Mouse (Mus musculus) intestine, postnatal 0 days (tissue): Measurements from ENCODE around the gene Zc3h15. TPM values are rescaled to one million over a fixed set of nuclear protein-coding genes. Genes with fewer than 3 reads are reported as not detected.

Source experiments
- ATAC-seq: fragments of 200-750 bp; cut with Nextera tagmentation; 2 replicates; pipeline ENCODE4 v1.8.0; 2017; ENCODE audit warnings: mild to moderate bottlenecking, moderate TSS enrichment, moderate library complexity
- H3K27ac ChIP-seq: fragments of 300-500 bp; sonication (generic); 2 replicates; pipeline ENCODE4 v1.5.1; 2014; ENCODE audit warnings: mild to moderate bottlenecking, low read depth, low read length, moderate library complexity
- H3K27me3 ChIP-seq: fragments of 300-500 bp; sonication (generic); replicated peaks from 2 replicates; pipeline ENCODE4 v1.6.1; 2014; ENCODE audit warnings: low read length, mixed read lengths; ENCODE audit not compliant: control insufficient read depth, insufficient read depth
- H3K36me3 ChIP-seq: fragments of 300-500 bp; sonication (generic); 2 replicates; pipeline ENCODE4 v1.6.1; 2014; ENCODE audit warnings: mild to moderate bottlenecking, moderate library complexity; ENCODE audit not compliant: control insufficient read depth, insufficient read depth
- H3K4me1 ChIP-seq: fragments of 300-500 bp; sonication (generic); replicated peaks from 2 replicates; pipeline ENCODE4 v1.6.1; 2014; ENCODE audit warnings: antibody characterized with exemption, low read length, mixed read lengths; ENCODE audit not compliant: control insufficient read depth, insufficient read depth
- H3K4me2 ChIP-seq: fragments of 300-500 bp; sonication (generic); replicated peaks from 2 replicates; pipeline ENCODE4 v1.6.1; 2014; ENCODE audit warnings: low read depth, mild to moderate bottlenecking, moderate library complexity
- H3K4me3 ChIP-seq: fragments of 300-500 bp; sonication (generic); 2 replicates; pipeline ENCODE4 v1.5.1; 2014; ENCODE audit warnings: low read depth, low read length
- H3K9ac ChIP-seq: fragments of 300-500 bp; sonication (generic); 2 replicates; pipeline ENCODE4 v1.6.1; 2014; ENCODE audit warnings: mild to moderate bottlenecking, low read depth, low read length
- H3K9me3 ChIP-seq: fragments of 300-500 bp; sonication (generic); 2 replicates; pipeline ENCODE4 v1.6.1; 2016; ENCODE audit warnings: mixed run types; ENCODE audit not compliant: control insufficient read depth
- CTCF ChIP-seq: sonication (generic); IDR thresholded peaks from 2 replicates; pipeline ENCODE4 v1.5.1; 2016; ENCODE audit warnings: low read depth, mild to moderate bottlenecking, control low read depth, antibody characterized with exemption, moderate library complexity
- WGBS: fragments of 180-500 bp; shearing (Covaris S2); extraction: QIAGEN DNeasy Blood & Tissue Kit; methylation state at CpG from one replicate; pipeline ENCODE4 v1.1.7; 2014; 5-methylcytosine and 5-hydroxymethylcytosine counted together
- polyA plus RNA-seq: library from polyadenylated mRNA; unstranded; fragments of >200 nt; fragmentation: Nextera tagmentation; extraction: Ambion mirVana; gene quantifications from 2 replicates; pipeline ENCODE4 v1.2.1, GENCODE M21; 2015

The Zc3h15 gene
- polyA plus RNA-seq, 1 experiment from 2014 or later: 114 TPM

DNA sequence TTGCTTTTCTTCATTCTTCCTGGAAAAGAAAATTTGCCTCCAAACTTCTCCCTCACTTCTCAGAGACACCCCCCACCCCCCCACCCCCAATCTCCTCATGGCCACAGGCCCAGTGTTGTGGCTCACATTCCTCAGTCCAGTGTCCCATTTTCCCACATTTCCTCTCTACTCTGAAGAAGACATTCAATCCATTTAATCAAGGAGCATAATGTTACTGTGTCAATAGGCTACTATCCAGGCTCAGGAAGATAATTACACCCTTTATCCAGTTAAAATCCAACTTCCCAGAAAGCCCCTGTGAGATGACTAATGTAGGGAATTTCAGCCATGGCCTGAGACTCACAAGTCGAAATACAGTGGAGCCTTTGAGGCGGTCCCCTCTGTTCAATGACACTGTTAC is 46.1 kb downstream of the Zc3h15 start:
- Histone ChIP-seq H3K27ac (no peak overlapping the region), H3K27me3 (no peaks in the 10 kb centered on the region), H3K4me3 (no peak overlapping the region), H3K36me3 (no peaks in the 10 kb centered on the region), H3K4me1 (no peaks in the 10 kb centered on the region), H3K4me2 (no peak overlapping the region), H3K9me3 (no peaks in the 10 kb centered on the region), H3K9ac (no peak overlapping the region)
- ATAC-seq: no peak
- 62% methylated on average over 2 of the region's 2 CpGs for WGBS
- TF ChIP-seq CTCF: no peak

DNA sequence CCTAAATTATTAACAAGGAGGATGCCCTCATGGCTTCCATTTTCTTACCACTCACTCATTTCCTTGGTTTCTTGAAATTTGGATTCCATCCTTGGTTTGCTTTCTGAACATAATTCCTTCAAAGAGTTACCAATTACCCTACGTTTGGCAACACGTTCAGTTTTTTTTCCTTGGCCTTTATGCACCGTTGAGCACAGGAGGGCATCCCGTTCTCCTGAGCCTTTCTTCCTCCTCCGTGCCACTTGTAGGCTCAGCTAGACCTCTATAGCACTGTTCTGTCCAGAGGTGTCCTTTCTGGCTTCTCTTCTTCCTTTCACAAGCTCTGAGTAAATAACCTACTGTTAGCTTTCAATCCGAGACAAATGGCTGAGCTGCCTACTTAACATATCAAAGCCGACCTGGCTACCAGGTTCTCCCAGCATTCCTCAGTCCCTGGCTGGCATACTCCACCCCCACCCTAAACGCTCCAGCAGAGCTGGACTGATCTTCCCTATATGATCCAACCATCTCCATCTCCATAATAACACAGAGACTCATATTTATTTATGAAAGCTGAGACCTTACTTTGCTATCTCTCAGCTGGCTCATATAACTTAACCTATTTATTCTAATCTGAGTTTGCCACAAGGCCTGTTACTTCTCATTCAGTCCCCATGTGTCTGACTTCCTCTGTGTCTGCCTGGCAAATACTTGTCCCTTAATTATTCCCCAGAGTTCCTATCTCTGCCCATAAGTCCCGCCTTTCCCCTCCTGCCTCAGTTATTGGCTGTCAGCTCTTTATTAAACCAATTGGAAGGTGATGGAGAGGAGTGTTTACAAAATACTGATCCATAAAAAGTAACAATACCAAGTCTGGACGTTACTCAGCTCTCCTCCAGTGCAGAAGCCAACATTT is 48.7 kb downstream of the Zc3h15 start:
- Histone ChIP-seq H3K27ac (no peak overlapping the region), H3K36me3 (no peaks in the 10 kb centered on the region), H3K4me3 (no peak overlapping the region), H3K4me2 (no peak overlapping the region), H3K9ac (no peak overlapping the region), H3K4me1 (no peaks in the 10 kb centered on the region), H3K9me3 (no peaks in the 10 kb centered on the region), H3K27me3 (no peaks in the 10 kb centered on the region)
- no peak for ATAC-seq
- no peak for TF ChIP-seq CTCF
- WGBS: 45% methylated on average over 10 of the region's 10 CpGs

DNA sequence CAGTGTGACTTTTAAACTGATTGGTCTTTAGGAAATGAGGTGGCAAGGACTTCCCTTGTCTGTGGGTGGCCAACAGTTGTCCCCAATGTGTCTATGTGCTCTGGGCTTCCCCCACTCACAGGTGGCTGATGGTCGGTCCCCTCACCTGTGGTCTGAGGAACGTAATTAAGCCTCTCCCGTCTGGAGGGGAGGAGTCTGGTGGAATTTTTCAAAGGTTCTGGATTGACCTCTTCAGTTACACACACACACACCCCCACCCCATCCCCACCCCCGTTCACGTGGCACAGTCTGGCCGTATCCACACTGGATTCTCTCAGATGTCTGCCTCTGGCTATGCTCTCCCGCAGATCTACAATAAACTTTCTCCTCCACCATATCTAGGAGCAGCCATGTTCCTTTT is 49.8 kb downstream of the Zc3h15 start:
- WGBS: 67% methylated on average over 7 of the region's 7 CpGs
- H3K4me2 ChIP-seq: no peak overlapping the region

DNA sequence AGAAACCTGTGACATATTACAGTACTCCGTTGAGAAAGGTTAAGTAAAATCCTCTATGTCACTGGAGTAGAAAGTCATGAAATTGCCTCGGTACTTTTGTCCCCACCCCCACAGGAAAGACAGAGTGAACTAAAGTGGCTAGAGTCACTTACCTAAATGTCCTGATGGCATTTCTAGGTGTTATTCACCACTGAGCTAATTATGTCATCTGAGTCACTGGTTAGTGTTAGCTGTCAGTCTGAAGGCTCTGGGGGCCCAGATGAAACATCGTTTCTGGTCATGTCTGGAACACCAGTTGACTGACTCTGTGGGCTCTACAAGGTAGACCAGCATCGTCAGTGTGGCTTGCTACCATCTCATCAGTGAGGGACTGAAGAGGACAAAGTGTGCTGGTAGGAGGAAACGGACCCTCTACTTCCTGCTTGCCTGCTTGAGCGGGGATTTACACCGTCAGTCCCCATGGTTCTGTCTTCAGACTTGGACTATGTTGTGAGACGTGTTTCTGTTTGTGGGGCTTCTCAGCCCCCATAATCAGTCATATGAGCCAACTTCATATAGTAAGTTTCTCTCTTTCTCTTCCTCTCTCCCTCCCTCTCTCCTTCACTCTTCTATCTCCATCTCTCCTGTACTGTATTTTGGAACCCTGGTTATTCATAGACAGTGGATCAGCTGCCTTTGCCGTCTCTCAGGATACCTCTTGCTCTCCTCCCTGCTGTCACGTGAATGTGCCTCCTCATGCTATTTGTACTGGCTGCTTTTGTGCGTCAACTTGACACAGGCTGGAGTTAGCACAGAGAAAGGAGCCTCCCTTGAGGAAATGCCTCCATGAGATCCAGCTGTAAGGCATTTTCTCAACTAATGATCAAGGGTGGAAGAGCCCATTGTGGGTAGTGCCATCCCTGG is 51.4 kb downstream of the Zc3h15 start:
- Histone ChIP-seq H3K4me2 (no peak overlapping the region), H3K9me3 (no peaks in the 10 kb centered on the region), H3K27me3 (no peaks in the 10 kb centered on the region), H3K27ac (no peak overlapping the region), H3K9ac (no peak overlapping the region), H3K36me3 (no peaks in the 10 kb centered on the region), H3K4me3 (no peak overlapping the region), H3K4me1 (no peaks in the 10 kb centered on the region)
- ATAC-seq: no peak
- TF ChIP-seq CTCF: no peak
- 80% methylated on average over 11 of the region's 11 CpGs for WGBS

More for the DNA sequence above, 49.8 kb downstream of the Zc3h15 start:
- H3K9ac ChIP-seq: no peak overlapping the region
- no peaks in the 10 kb centered on the region for H3K9me3 ChIP-seq
- H3K27me3 ChIP-seq: no peaks in the 10 kb centered on the region
- H3K27ac ChIP-seq: no peak overlapping the region
- no peak overlapping the region for H3K4me3 ChIP-seq
- H3K4me1 ChIP-seq: no peaks in the 10 kb centered on the region
- no peak for TF ChIP-seq CTCF
- no peaks in the 10 kb centered on the region for H3K36me3 ChIP-seq
- ATAC-seq: no peak

DNA sequence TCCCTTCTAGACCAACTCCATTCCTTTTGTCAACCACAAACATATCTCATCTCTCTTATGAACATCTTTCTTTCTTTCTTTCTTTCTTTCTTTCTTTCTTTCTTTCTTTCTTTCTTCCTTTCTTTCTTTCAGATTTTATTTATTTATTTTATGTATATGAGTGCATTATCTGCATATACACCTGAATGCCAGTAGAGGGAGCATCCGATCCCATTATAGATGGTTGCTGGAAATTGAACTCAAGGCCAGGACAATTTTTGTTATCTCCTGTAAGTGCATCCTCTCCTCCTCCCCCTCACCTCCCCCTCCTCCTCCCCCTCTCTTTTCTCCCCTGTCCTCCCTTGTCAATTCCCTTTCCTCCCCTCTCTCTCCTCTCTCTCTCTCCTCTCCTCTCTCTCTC is 54.2 kb downstream of the Zc3h15 start:
- TF ChIP-seq CTCF: peak; percentile 53
- no peak overlapping the region for H3K4me3 ChIP-seq
- no peak for ATAC-seq
- H3K27ac ChIP-seq: no peak overlapping the region
- no peaks in the 10 kb centered on the region for H3K36me3 ChIP-seq
- H3K4me2 ChIP-seq: no peak overlapping the region
- 0 out of 2 replicates have a peak, but pooled peaks cover 5% of the 10 kb centered on the region for H3K4me1 ChIP-seq
- no peaks in the 10 kb centered on the region for H3K27me3 ChIP-seq
- no peaks in the 10 kb centered on the region for H3K9me3 ChIP-seq
- 79% methylated on average over 1 of the region's 1 CpGs for WGBS
- no peak overlapping the region for H3K9ac ChIP-seq

DNA sequence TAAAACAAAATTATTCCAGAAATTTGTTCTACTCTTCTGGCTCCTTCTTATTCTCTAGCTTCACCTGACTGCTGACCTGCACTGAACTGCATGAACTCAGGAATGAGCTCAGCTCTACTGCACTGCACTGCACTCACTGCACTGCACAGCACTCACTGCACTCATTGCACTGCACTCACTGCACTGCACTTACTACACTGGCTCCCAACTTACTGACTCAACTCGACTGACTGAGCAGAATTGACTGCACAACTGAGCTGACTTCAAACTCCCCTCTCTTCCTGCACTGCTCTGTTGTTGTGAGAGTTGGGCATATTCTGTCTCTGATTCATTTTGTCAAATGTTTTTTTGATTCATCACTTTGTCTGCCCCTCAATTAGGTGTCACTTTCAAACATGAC is 55.1 kb downstream of the Zc3h15 start:
- Histone ChIP-seq H3K4me2 (no peak overlapping the region), H3K36me3 (no peaks in the 10 kb centered on the region), H3K9me3 (no peaks in the 10 kb centered on the region), H3K4me1 (0 out of 2 replicates have a peak, but pooled peaks cover 5% of the 10 kb centered on the region), H3K27me3 (no peaks in the 10 kb centered on the region), H3K4me3 (no peak overlapping the region), H3K9ac (no peak overlapping the region), H3K27ac (no peak overlapping the region)
- WGBS: 59% methylated on average over 1 of the region's 1 CpGs
- TF ChIP-seq CTCF: no peak
- ATAC-seq: peak; percentile 61; the same call in 1 of the 2 replicates
